Mouse (Mus musculus) testis, adult 2 months (tissue): ENCODE data around the gene Gm42742.

Source experiments
- CTCF ChIP-seq: fragments of 200-500 bp; IDR thresholded peaks from 2 replicates; pipeline ENCODE4 v1.5.1; 2012; ENCODE audit warnings: low read depth, mild to moderate bottlenecking, inconsistent platforms, low read length, moderate library complexity; ENCODE audit not compliant: control insufficient read depth, insufficient read depth, insufficient replicate concordance
- POLR2A ChIP-seq: fragments of 200-500 bp; IDR thresholded peaks from 2 replicates; pipeline ENCODE4 v1.6.1; 2012; ENCODE audit warnings: low read depth, mild to moderate bottlenecking, inconsistent platforms, low read length, moderate library complexity; ENCODE audit not compliant: control insufficient read depth

DNA sequence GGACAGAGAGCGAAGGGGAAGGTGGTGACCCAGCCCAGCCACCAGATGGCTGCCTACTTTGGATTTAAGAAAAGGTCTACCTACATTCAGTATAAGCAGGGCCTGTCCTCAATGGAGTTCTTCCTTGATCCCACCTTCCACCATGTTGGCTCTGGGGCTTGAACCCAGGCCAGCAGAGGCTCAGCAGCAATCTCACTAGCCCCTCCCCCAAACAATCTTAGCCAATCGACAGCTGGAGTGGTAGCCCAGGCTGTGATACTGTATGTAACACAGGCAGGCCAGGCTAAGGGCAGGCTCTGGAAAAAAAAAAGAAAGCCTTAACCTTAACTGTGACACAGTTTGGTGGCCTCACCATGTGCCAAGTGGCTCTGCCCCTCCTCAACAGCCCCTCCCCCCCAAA, 9.2 kb downstream of the Gm42742 start:
- TF ChIP-seq POLR2A (no peak), CTCF (no peak)
